Mouse (Mus musculus): ENCODE measurements around the gene Coro2a.

DNA sequence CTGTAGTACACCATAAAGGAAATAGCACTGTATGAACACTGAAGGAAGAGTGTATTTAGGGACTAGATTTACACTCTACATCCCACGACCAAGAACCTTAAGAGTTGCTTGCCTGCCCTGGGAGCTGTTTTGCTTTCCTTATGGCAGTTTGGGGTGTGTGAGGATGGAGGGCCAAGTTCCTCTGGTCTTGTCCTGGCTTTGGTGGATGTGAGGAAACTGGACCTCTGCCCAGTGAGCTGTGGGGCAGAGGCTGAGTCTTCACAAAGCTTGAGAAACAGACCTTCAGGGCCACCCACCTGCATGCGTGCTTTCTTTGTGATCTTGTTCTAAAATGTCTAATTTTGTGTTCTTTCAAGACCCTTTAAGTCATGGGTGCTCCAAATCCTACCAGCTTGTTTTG lies 69.5 kb downstream of the Coro2a start:
- TF ChIP-seq POLR2A (IDR thresholded peaks at IDR 0.05; ENCODE audit: borderline replicate concordance, control insufficient read depth, low read depth, low read length), result no peak
- no peak for TF ChIP-seq CTCF (IDR thresholded peaks at IDR 0.05; ENCODE audit: control insufficient read depth, insufficient read depth, low read length)

Measured in bone marrow, adult 2 months (tissue).